Mouse (Mus musculus) MEL (cell line): ENCODE measurements around the gene Slc22a15.
A peak's percentile ranks its signal among the peaks of the same experiment; 100 is the strongest.

Experiments
- CHD1 ChIP-seq: IDR thresholded peaks from 2 replicates; pipeline ENCODE4 v1.6.1; 2012; ENCODE audit warnings: low read depth, mild to moderate bottlenecking, inconsistent platforms, low read length, improper control_type of control experiment
- CTCF ChIP-seq, 3 experiments: IDR thresholded peaks in 2 of 3; conservative IDR thresholded peaks in 1 of 3; 2 replicates each; pipeline ENCODE4 v1.5.1; 2011 to 2012; ENCODE audit warnings: low read length in 3 of 3, low read depth in 2 of 3, mild to moderate bottlenecking in 2 of 3, improper control_type of control experiment in 1 of 3, inconsistent platforms in 1 of 3, mixed read lengths in 1 of 3, moderate library complexity in 1 of 3; ENCODE audit not compliant: control insufficient read depth in 1 of 3, insufficient read depth in 1 of 3, poor library complexity in 1 of 3, severe bottlenecking in 1 of 3
- MXI1 ChIP-seq: IDR thresholded peaks from 2 replicates; pipeline ENCODE4 v1.6.1; 2011; ENCODE audit warnings: mild to moderate bottlenecking, low read depth, low read length, improper control_type of control experiment
- POLR2AphosphoS5 ChIP-seq: IDR thresholded peaks from 2 replicates; pipeline ENCODE4 v1.6.1; 2012; ENCODE audit warnings: low read depth, borderline replicate concordance, mild to moderate bottlenecking, inconsistent platforms, low read length, moderate library complexity, mixed read lengths
- TBP ChIP-seq: IDR thresholded peaks from 2 replicates; pipeline ENCODE4 v1.8.0; 2011; ENCODE audit warnings: low read depth, low read length, improper control_type of control experiment
- ZMIZ1 ChIP-seq: IDR thresholded peaks from 2 replicates; pipeline ENCODE4 v1.6.1; 2012; ENCODE audit warnings: low read depth, mild to moderate bottlenecking, inconsistent platforms, low read length, improper control_type of control experiment, moderate library complexity

- TF ChIP-seq POLR2AphosphoS5 = no peak
- no peak for TF ChIP-seq ZMIZ1
- no peak for TF ChIP-seq MXI1
- no peak for TF ChIP-seq TBP
- TF ChIP-seq CHD1 = no peak
- TF ChIP-seq CTCF (IDR thresholded peaks at IDR 0.05 in 2 of 3, conservative IDR thresholded peaks at IDR 0.05 in 1 of 3; ENCODE audit: control insufficient read depth in 1 of 3, insufficient read depth in 1 of 3, low read depth in 2 of 3, low read length in 3 of 3, poor library complexity in 1 of 3, severe bottlenecking in 1 of 3) = peak; percentile 52 to 85 (median 80)
Observed at GRCm38 (mm10) chr3:101812341-101812962, 111.8 kb downstream of the Slc22a15 start.
